Mouse (Mus musculus): ENCODE results near the gene Samt2.
"Not testable (repeated sequence)": the region's sequence is repeated elsewhere in the genome, so short reads cannot be mapped to it uniquely, and the experiment has no call there.

The Samt2 gene

DNA sequence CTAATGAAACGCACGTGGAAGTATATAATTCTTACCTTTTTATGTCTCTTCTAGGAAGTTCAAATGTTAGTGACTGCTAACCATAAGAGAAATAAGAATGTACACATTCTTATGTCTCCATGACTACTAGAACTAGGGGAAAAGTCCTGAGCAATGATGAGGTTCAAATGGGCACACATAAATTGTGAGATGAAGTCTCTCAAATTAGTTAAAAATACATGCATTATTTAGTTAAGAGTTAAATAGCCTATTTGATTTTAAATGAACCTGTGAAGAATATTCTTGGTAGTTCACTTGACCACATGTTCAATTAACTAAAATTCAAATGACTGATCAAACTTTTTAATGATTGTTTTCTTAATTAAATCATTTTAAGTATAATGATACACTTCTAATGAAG is at the start of gene Samt2:
Gene Samt2, minus strand, starts transcription at position 101 of the 400 bp plus-strand sequence.
- DNase-seq (ENCODE audit: low read depth), result not testable (repeated sequence)
